Mouse (Mus musculus) erythroblast, embryonic 14.5 days (primary cell): ENCODE results near the gene Cux2. TPM values are rescaled to one million over a fixed set of nuclear protein-coding genes. Genes with fewer than 3 reads are reported as not detected.

Experiments
- H3K27me3 ChIP-seq: 2 replicates; pipeline ENCODE4 v1.6.1; 2012; ENCODE audit warnings: inconsistent platforms; ENCODE audit not compliant: control insufficient read depth
- H3K36me3 ChIP-seq: 2 replicates; pipeline ENCODE4 v1.6.1; 2012; ENCODE audit warnings: mild to moderate bottlenecking, inconsistent platforms; ENCODE audit not compliant: control insufficient read depth
- H3K4me1 ChIP-seq: 2 replicates; pipeline ENCODE4 v1.6.1; 2012; ENCODE audit warnings: inconsistent platforms; ENCODE audit not compliant: control insufficient read depth
- H3K4me3 ChIP-seq: replicated peaks from 2 replicates; pipeline ENCODE3; 2012; ENCODE audit warnings: moderate library complexity, mild to moderate bottlenecking, inconsistent platforms
- H3K9me3 ChIP-seq: 2 replicates; pipeline ENCODE4 v1.6.1; 2012; ENCODE audit warnings: low read length, inconsistent platforms, mixed read lengths; ENCODE audit not compliant: control insufficient read depth
- GATA1 ChIP-seq: IDR thresholded peaks from 2 replicates; pipeline ENCODE4 v1.6.1; 2012; ENCODE audit warnings: low read length, inconsistent platforms, mixed read lengths
- TAL1 ChIP-seq: IDR thresholded peaks from 3 replicates; pipeline ENCODE4 v1.6.1; 2012; ENCODE audit warnings: low read length, inconsistent platforms, mixed read lengths
- polyA plus RNA-seq: library from polyadenylated mRNA; stranded (reverse); fragments of >175 nt; gene quantifications from 2 replicates; pipeline ENCODE4 v1.2.3, GENCODE M21; 2012

Gene Cux2
- polyA plus RNA-seq, 1 experiment = 0.05 TPM

DNA sequence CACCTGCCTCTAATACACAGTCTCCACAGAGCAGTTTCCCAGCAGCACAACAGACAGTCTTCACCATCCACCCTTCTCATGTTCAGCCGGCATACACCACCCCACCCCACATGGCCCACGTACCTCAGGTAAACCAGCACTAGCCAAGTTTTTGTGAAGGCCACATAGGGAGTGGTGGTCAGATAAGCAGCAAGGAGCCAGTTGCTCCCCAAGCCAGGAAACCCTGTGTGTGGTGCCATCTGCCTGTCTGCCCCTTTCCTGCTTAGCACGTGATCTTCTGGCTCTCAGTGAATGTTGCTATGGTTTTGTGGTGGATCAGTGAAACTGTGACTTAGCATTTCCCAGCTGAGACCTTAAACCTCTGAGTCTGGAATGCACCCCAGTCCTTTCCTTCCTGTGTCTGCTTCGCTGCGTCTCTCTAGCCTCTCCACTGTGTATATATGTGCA, 238.4 kb downstream of the Cux2 start:
- TF ChIP-seq GATA1 (no peak), TAL1 (no peak)
- peaks cover 87% of the 10 kb centered on the region for H3K36me3 ChIP-seq
- no peaks in the 10 kb centered on the region for H3K27me3 ChIP-seq
- no peak overlapping the region for H3K4me3 ChIP-seq
- no peaks in the 10 kb centered on the region; the same call in none of the 2 replicates for H3K4me1 ChIP-seq
- no peaks in the 10 kb centered on the region for H3K9me3 ChIP-seq

DNA sequence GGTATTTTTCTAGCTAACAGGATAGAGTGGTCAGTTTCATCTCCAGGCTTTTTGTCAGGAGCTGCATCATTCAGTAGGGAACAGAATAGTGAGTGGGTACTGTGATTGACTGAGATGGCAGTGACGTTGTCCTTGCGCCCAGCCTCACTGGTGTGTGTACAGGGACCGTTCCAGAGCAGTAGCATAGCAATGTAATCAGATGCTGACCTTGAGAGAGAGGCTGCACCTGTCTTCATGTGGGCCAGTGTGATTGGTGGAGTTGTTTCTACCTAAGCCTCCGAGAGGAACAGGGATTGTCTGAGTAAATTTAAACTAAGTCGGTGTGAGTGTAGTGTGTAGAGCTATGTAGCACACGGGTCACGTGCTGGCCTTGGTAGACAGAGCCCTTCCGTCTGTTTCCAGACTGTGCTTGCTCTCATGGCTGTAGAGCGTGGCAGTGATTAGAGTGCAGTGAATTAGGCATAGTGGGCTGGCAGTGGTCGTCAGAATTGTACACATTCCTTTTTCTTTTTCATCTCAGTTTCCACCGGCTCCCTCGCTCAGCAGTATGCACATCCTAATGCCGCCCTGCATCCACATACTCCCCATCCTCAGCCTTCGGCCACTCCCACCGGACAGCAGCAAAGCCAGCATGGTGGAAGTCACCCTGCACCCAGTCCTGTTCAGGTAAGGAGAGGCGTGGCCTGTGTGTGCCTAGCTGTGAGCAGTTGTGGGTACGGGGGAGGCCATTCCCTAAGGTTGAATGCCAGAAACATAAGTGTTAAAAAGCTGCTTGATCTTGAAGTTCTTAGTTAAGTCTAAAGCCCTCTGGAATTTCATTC, 239.4 kb downstream of the Cux2 start:
- TF ChIP-seq TAL1 (no peak), GATA1 (no peak)
- no peaks in the 10 kb centered on the region for H3K9me3 ChIP-seq
- no peaks in the 10 kb centered on the region for H3K27me3 ChIP-seq
- H3K4me3 ChIP-seq = no peak overlapping the region
- no peaks in the 10 kb centered on the region; the same call in none of the 2 replicates for H3K4me1 ChIP-seq
- peaks cover 85% of the 10 kb centered on the region for H3K36me3 ChIP-seq

DNA sequence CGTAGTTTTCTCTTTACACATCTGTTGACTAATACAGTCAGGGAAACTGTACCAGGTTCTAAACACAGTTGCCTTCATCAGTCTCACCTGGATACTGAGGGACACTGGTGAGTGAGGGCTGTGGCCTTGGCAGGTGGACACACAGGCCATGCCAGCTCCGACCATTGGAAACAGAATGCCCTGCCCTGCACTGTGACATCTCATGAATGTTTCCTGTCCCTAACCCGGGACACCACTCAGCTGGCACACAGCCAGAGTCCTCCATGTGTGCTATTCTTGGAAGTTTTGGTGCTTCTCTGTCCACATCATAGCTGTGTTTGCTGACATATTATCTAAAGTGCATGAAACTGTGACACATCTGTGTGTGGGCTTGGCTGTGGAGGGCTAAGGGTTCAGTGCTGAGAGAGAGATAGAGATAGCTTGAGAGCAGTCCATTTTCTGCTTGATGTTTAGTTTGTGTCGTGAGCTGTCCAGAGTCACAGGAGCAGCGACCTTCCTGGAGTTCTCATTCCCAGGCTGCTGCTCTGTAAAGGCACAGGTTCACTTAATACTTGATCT, 240.2 kb downstream of the Cux2 start:
- TF ChIP-seq GATA1 (no peak), TAL1 (no peak)
- Histone ChIP-seq H3K9me3 (no peaks in the 10 kb centered on the region), H3K27me3 (no peaks in the 10 kb centered on the region), H3K36me3 (peaks cover 84% of the 10 kb centered on the region), H3K4me1 (no peaks in the 10 kb centered on the region; the same call in none of the 2 replicates), H3K4me3 (no peak overlapping the region)

DNA sequence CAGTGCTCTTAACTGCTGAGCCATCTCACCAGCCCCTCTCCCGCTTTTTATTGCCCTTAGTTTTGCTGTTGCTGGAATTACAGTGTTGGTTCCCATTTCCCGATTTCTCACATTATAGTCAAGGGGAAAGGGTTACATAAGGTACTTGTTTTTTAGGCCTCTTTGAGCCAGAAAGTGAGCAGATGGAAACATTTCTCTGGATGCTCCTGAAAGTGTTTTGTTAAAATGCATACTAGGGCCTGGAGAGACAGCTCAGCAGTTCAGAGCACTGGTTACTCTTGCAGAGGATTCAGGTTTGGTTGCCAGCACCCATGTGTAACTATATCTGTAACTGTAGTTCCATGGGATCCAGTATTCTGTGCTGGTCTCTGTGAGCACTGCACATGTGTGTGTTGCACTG, 241.7 kb downstream of the Cux2 start:
- TF ChIP-seq TAL1 (no peak), GATA1 (no peak)
- H3K4me3 ChIP-seq = no peak overlapping the region
- H3K27me3 ChIP-seq = no peaks in the 10 kb centered on the region
- no peaks in the 10 kb centered on the region; the same call in none of the 2 replicates for H3K4me1 ChIP-seq
- no peaks in the 10 kb centered on the region for H3K9me3 ChIP-seq
- peaks cover 86% of the 10 kb centered on the region for H3K36me3 ChIP-seq

DNA sequence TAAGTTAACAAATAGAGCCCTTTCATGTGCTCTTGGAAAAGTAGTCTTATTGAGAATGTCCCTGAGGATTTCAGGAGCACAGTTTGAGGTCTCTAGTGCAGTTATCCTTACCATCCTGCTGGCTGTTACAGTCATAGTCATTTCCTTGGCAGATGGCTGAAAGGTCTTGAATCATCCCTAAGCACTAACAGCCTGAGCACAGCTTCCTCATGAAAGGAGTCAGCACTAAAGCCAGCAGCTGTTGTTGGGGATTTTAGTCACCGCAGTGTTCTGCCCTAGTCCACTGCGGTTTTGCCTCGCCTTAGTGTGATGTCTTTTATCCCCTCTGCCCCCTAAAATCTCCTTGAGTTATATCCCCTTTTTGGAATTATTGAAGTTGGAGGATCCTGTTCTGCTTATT, 242.7 kb downstream of the Cux2 start:
- no peaks in the 10 kb centered on the region for H3K27me3 ChIP-seq
- H3K4me1 ChIP-seq = no peaks in the 10 kb centered on the region; the same call in none of the 2 replicates
- no peak for TF ChIP-seq GATA1
- no peak for TF ChIP-seq TAL1
- H3K4me3 ChIP-seq = no peak overlapping the region
- H3K36me3 ChIP-seq = peaks cover 86% of the 10 kb centered on the region
- no peaks in the 10 kb centered on the region for H3K9me3 ChIP-seq

Other genes starting within 250 kb of the Cux2 start
- gene Sh2b3, start 212.5 kb downstream of the Cux2 start, polyA plus RNA-seq = 1.8 and 2.0 TPM in 2 replicates
- gene Pheta1, start 201.1 kb downstream of the Cux2 start, polyA plus RNA-seq = 0.16 and 0.17 TPM in 2 replicates
- gene Myl2, start 50.8 kb upstream of the Cux2 start, polyA plus RNA-seq = not detected in 2 replicates
- gene Ccdc63, start 90.7 kb upstream of the Cux2 start, polyA plus RNA-seq = not detected in 2 replicates
- 12.7 and 13.8 TPM in 2 replicates for gene Ppp1cc, start 108.2 kb upstream of the Cux2 start, polyA plus RNA-seq
- 0.06 TPM in 1 of 2 replicates, not detected in the other for gene Hvcn1, start 156.7 kb upstream of the Cux2 start, polyA plus RNA-seq
- 0.14 and 0.23 TPM in 2 replicates for gene Tctn1, start 214.4 kb upstream of the Cux2 start, polyA plus RNA-seq
- gene Pptc7, start 234.3 kb upstream of the Cux2 start, polyA plus RNA-seq = 0.08 and 0.12 TPM in 2 replicates